Mouse (Mus musculus) midbrain, embryonic 14.5 days (tissue): Measurements from ENCODE around the gene Itga6. TPM values are rescaled to one million over a fixed set of nuclear protein-coding genes. Genes with fewer than 3 reads are reported as not detected.
"Not testable (repeated sequence)": the region's sequence is repeated elsewhere in the genome, so short reads cannot be mapped to it uniquely, and the experiment has no call there.

Experiments used
- ATAC-seq: fragments of 200-750 bp; cut with Nextera tagmentation; 2 replicates; pipeline ENCODE4 v1.8.0; 2017; ENCODE audit warnings: moderate number of reproducible peaks, moderate library complexity; ENCODE audit not compliant: low FRiP score, low TSS enrichment
- DNase-seq: peaks from one replicate; pipeline ENCODE4 v3.0.0-alpha.2; 2015
- H3K27ac ChIP-seq: fragments of 300-500 bp; sonication (generic); replicated peaks from 2 replicates; pipeline ENCODE4 v1.5.1; 2014; ENCODE audit warnings: mild to moderate bottlenecking, low read depth, low read length, moderate library complexity
- H3K27me3 ChIP-seq: fragments of 300-500 bp; sonication (generic); 2 replicates; pipeline ENCODE4 v1.6.1; 2014; ENCODE audit warnings: low read length, control low read depth, mixed read lengths; ENCODE audit not compliant: control insufficient read depth, insufficient read depth
- H3K36me3 ChIP-seq: fragments of 300-500 bp; sonication (generic); 2 replicates; pipeline ENCODE4 v1.6.1; 2014; ENCODE audit warnings: low read length, control low read depth; ENCODE audit not compliant: control insufficient read depth, insufficient read depth
- H3K4me1 ChIP-seq: fragments of 300-500 bp; sonication (generic); 2 replicates; pipeline ENCODE4 v1.6.1; 2014; ENCODE audit warnings: mild to moderate bottlenecking, antibody characterized with exemption, low read length, control low read depth; ENCODE audit not compliant: control insufficient read depth, insufficient read depth
- H3K4me2 ChIP-seq: fragments of 300-500 bp; sonication (generic); 2 replicates; pipeline ENCODE4 v1.6.1; 2014; ENCODE audit warnings: mild to moderate bottlenecking, low read length, moderate library complexity
- H3K4me3 ChIP-seq: fragments of 300-500 bp; sonication (generic); replicated peaks from 2 replicates; pipeline ENCODE4 v1.5.1; 2014; ENCODE audit warnings: low read depth, low read length
- H3K9ac ChIP-seq: fragments of 300-500 bp; sonication (generic); replicated peaks from 2 replicates; pipeline ENCODE4 v1.6.1; 2014; ENCODE audit warnings: mild to moderate bottlenecking, low read length, moderate library complexity
- H3K9me3 ChIP-seq: fragments of 300-500 bp; sonication (generic); 2 replicates; pipeline ENCODE4 v1.6.1; 2016; ENCODE audit warnings: low read length, control low read depth, mixed read lengths; ENCODE audit not compliant: control insufficient read depth
- WGBS: fragments of 180-500 bp; shearing (Covaris S2); extraction: QIAGEN DNeasy Blood & Tissue Kit; methylation state at CpG from one replicate; pipeline ENCODE4 v1.1.7; 2014; 5-methylcytosine and 5-hydroxymethylcytosine counted together
- polyA plus RNA-seq: library from polyadenylated mRNA; unstranded; fragments of >200 nt; fragmentation: Nextera tagmentation; extraction: Ambion mirVana; gene quantifications from 2 replicates; pipeline ENCODE4 v1.2.1, GENCODE M21; 2014

Itga6 gene
- polyA plus RNA-seq, 1 experiment from 2014 or later = 21.6 TPM

DNA sequence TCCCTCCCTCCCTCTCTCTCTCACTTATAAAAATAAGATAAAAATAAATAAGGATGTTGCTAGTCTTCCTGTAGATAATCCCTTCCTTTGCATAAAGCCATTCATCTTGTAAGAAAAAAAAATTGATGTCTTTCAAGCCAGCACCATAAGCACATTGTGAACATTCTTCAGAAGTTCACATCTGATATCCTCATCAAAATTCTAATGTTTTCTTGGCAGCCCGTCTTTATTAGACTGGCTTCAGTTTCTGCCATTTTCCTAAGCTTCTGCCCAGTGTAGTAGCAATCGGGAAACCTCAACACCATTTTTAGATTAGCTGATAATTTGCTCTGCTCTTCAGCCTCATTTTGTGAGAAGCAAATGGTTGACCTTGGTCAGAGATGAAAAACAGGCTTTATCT is 33.8 kb upstream of the Itga6 start:
- WGBS = 89% methylated on average over 2 of the region's 2 CpGs
- DNase-seq (no peak), ATAC-seq (no peak)
- H3K36me3 ChIP-seq = no peaks in the 10 kb centered on the region
- H3K4me3 ChIP-seq = no peak overlapping the region
- no peaks in the 10 kb centered on the region for H3K27me3 ChIP-seq
- H3K9me3 ChIP-seq = no peaks in the 10 kb centered on the region
- H3K4me2 ChIP-seq = no peak overlapping the region
- H3K4me1 ChIP-seq = no peaks in the 10 kb centered on the region
- H3K27ac ChIP-seq = no peak overlapping the region
- no peak overlapping the region for H3K9ac ChIP-seq

DNA sequence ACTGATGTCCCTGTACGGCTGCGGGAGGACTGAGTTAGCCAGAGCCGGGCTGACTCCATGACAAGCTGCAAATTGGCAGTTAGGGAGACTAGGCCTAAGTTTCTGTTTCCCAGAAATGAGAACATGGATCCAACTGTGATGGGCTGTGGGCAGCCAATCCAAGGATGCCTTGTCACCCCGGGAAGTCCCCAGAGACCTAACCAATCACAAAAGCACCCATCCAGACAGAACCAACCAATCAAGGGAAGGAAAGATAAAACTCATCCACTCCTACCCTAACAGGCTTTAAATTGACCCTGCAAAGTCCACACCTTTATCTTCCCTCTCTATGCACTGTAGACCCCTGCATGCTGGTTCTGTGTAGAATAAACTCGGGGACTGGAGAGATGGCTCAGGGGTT is 31.0 kb upstream of the Itga6 start:
- no peak overlapping the region for H3K4me2 ChIP-seq
- no peak overlapping the region for H3K27ac ChIP-seq
- DNase-seq (no peak), ATAC-seq (no peak)
- H3K4me1 ChIP-seq = no peaks in the 10 kb centered on the region
- H3K36me3 ChIP-seq = no peaks in the 10 kb centered on the region
- no peak overlapping the region for H3K4me3 ChIP-seq
- 89% methylated on average over 5 of the region's 5 CpGs for WGBS
- no peak overlapping the region for H3K9ac ChIP-seq
- no peaks in the 10 kb centered on the region for H3K9me3 ChIP-seq
- H3K27me3 ChIP-seq = no peaks in the 10 kb centered on the region

DNA sequence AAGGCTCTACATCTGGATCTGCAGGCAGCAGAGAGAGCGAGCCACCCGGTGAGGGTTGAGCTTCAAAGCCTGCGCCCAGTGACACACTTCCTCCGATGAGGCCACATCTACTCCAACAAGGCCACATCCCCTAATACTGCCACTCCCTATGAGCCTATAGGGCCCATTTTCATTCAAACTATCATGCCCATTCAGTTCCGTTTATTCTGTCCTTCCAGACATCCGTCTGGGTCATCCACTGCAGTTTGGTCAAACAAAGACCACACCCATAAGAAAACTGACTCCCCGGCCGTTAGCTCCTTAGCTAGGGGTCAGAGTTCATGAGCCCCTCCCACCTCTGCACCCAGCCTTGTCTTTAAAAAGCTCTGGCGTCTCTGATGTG is 26.4 kb upstream of the Itga6 start:
- no peaks in the 10 kb centered on the region for H3K27me3 ChIP-seq
- H3K36me3 ChIP-seq = no peaks in the 10 kb centered on the region
- H3K4me1 ChIP-seq = no peaks in the 10 kb centered on the region
- H3K9me3 ChIP-seq = no peaks in the 10 kb centered on the region
- H3K9ac ChIP-seq = no peak overlapping the region
- no peak overlapping the region for H3K4me3 ChIP-seq
- no peak overlapping the region for H3K4me2 ChIP-seq
- H3K27ac ChIP-seq = no peak overlapping the region
- no peak for ATAC-seq
- no peak for DNase-seq
- 41% methylated on average over 9 of the region's 9 CpGs for WGBS

DNA sequence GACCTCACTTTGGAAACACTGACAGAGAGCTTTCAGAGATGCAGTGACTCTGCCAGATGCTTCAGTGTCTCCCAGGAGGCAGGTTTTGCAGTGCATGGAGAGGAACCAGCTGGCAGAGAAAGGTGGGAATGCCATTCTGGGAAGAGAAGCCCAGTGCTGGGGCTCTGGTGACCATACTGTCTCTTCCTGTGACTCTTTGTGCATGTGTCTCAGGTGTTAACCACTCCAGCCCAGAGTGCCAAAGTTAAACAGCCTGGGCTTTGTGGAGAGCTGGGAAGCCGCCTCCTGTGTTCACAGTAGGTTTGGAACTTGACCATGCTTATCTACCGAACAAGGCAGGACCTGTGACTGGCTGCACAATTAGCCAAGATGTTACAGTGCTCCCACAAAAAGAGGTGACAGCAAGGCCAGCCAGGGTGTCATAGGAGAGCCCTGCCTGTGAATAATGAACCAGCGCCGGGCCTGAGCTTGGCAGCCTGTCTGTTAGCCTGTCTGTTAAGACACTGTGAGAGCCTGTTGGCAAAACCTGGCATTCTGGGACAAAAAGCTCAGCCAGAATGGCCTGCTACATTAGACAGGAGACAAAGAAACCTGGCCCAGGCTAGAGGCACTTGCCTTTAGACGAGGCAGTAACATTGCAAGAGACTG is 25.9 kb upstream of the Itga6 start:
- DNase-seq = peak; percentile 54
- no peaks in the 10 kb centered on the region for H3K27me3 ChIP-seq

DNA sequence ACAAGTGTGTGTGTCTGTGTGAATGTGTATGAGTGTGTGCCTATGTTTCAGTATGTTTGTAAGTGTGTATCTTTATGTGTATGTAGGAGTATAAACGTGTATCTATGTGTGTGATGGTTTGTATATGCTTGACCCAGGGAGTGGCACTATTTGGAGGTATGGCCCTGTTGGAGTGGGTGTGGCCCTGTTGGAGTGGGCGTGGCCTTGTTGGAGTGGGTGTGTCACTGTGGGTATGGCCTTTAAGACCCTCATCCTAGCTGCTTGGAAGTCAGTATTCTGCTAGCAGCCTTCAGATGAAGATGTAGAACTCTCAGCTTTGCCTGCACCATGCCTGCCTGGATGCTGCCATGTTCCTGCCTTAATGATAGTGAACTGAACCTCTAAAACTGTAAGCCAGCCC is 24.9 kb upstream of the Itga6 start:
- not testable (repeated sequence) for H3K36me3 ChIP-seq, H3K4me1 ChIP-seq, H3K27ac ChIP-seq, DNase-seq, H3K9ac ChIP-seq, H3K27me3 ChIP-seq, H3K4me3 ChIP-seq, ATAC-seq, H3K4me2 ChIP-seq, H3K9me3 ChIP-seq
- 69% methylated on average over 2 of the region's 2 CpGs for WGBS

More for the DNA sequence above, 25.9 kb upstream of the Itga6 start:
- Histone ChIP-seq H3K9ac (no peak overlapping the region), H3K4me3 (no peak overlapping the region), H3K36me3 (no peaks in the 10 kb centered on the region), H3K9me3 (no peaks in the 10 kb centered on the region), H3K27ac (peak overlapping the region; percentile 6; the same call in 1 of the 2 replicates), H3K4me2 (no peak overlapping the region), H3K4me1 (no peaks in the 10 kb centered on the region)
- 58% methylated on average over 5 of the region's 5 CpGs for WGBS
- ATAC-seq = no peak

DNA sequence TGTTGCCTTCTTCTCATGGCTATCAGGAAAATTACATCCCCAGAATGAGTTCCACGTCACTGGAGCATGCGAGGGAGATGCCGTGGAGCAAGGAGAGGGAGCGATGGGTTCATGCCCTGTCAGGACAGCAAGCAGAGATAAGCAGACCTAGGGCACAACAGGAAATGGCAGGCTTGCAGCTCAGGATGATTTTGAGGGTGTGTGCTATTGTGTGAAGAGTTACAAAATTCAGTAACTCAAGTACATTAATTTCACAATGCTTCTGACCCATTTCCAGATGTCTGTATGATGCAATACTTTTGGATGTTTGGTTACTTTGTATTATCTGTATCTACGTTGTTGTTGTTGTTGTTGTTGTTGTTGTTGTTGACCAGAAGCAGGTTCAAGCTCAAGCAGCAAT is 22.5 kb upstream of the Itga6 start:
- Histone ChIP-seq H3K36me3 (no peaks in the 10 kb centered on the region), H3K9me3 (no peaks in the 10 kb centered on the region), H3K4me3 (no peak overlapping the region), H3K27me3 (no peaks in the 10 kb centered on the region), H3K27ac (no peak overlapping the region), H3K9ac (no peak overlapping the region), H3K4me2 (no peak overlapping the region), H3K4me1 (no peaks in the 10 kb centered on the region)
- 89% methylated on average over 5 of the region's 5 CpGs for WGBS
- DNase-seq (no peak), ATAC-seq (no peak)

DNA sequence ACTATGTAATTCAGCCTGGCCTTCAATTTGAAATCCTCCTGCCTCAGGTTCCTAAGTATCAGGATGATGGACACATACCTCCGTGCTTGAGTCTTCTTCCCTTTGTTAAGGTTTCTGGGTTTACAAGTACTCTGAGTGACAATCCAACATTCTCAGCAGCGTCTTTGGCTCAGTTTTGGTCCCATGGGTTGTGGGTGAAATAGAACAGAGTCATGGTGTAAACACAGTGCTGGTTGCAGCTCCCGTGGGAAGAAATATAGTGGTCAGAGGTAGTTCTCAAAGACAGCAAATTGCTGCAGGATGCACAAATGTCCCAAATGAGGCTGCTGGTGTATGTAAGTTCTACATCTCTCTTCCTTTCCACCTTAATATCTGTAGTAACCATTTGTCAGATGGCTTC is 21.8 kb upstream of the Itga6 start:
- H3K4me2 ChIP-seq = no peak overlapping the region
- no peak for DNase-seq
- no peaks in the 10 kb centered on the region for H3K9me3 ChIP-seq
- ATAC-seq = no peak
- no peaks in the 10 kb centered on the region for H3K36me3 ChIP-seq
- no peak overlapping the region for H3K27ac ChIP-seq
- no peaks in the 10 kb centered on the region for H3K27me3 ChIP-seq
- no peaks in the 10 kb centered on the region for H3K4me1 ChIP-seq
- H3K9ac ChIP-seq = no peak overlapping the region
- 87% methylated on average over 3 of the region's 3 CpGs for WGBS
- no peak overlapping the region for H3K4me3 ChIP-seq

DNA sequence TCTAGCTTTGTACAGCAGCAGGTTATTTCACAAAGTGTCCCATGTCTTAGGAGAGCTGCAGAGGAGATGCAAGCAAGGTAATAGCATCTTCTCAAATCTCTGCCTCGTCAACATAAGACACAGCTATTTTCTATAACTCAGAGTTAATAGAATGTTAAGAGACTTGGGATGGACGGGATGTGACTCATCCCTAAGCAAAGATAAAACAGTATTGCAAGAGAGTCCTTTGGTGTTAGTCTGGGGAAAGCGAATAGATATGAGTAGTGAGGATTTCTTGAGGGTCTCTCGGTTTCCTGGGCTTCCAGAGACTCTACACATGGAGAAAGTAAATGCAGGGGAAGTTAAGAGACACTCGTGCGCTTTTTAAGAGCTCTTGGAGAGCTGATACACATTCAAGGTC is 21.4 kb upstream of the Itga6 start:
- Histone ChIP-seq H3K4me2 (no peak overlapping the region), H3K27ac (no peak overlapping the region), H3K27me3 (no peaks in the 10 kb centered on the region), H3K4me1 (no peaks in the 10 kb centered on the region), H3K4me3 (no peak overlapping the region), H3K36me3 (no peaks in the 10 kb centered on the region), H3K9me3 (no peaks in the 10 kb centered on the region), H3K9ac (no peak overlapping the region)
- WGBS = 86% methylated on average over 6 of the region's 6 CpGs
- DNase-seq = no peak
- no peak for ATAC-seq

DNA sequence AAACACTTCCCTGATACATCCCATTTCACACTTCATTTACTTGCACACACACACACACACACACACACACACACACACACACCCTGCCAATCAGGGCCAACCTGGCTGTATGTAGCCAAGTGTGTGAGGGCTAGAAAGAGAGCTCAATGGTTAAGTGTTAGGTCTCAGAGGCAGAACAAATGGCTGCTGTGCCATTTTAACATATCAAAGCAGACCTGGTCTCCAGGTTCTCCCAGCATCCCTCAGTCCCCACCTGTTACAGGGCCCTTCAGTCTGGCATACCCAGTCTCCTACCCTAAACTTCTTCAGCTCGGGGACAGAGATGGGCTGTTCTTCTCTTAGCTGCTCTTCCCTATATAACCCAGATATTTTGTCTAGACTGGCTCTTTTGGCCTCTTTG is 20.0 kb upstream of the Itga6 start:
- no peak overlapping the region for H3K4me3 ChIP-seq
- no peaks in the 10 kb centered on the region for H3K9me3 ChIP-seq
- ATAC-seq (no peak), DNase-seq (no peak)
- H3K27me3 ChIP-seq = no peaks in the 10 kb centered on the region
- H3K27ac ChIP-seq = no peak overlapping the region
- H3K36me3 ChIP-seq = no peaks in the 10 kb centered on the region
- 76% methylated on average over 1 of the region's 1 CpGs for WGBS
- H3K4me2 ChIP-seq = no peak overlapping the region
- no peaks in the 10 kb centered on the region for H3K4me1 ChIP-seq
- H3K9ac ChIP-seq = no peak overlapping the region
